Mouse (Mus musculus): ENCODE measurements around the gene Mapk10.

Mapk10 gene

DNA sequence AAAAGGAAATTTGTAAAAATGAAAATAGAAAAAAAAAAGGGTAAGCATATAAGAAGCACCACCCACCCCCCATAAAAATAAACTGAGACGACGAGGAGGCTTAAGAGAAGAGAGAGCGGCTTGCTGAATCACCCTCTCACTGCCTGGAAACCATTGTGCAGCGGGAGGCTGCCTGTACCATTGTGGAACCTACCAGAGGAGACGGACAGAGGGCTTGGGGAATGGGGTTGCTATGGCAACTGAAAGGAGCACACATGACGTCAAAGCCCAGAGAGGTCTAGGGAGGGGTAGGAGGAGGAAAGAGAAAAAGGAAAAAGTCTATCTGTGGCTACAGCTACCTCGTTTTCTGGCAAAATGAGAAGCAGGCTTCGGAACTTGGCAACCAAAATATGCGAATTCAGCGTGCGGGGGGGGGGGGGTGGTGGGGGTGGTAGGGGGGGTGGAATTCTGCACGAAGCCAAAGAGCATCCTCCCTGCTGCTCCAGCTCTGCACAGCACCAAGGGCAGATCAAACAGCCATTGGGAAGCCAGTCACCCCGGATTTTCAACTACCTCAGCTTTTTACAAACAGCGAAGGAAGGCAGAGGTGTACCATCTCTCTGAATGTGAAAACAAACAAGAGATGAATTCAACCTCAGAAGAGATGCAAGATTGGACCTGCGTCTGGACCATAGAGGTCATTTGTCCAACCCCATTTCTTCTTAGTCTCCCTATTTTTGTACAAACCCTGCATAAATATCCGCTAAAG lies at the start of gene Mapk10:
Mapk10 (minus strand) TSS at position 234 of the 748 bp plus-strand sequence.
- peak; percentile 7 for DNase-seq (ENCODE audit: low spot score)

- DNase-seq (ENCODE audit: low spot score) = no peak
Measured at GRCm38 (mm10) chr5:103256144-103256543, 45.0 kb upstream of the Mapk10 start.

GRCm38 (mm10) chr5:103242430-103242829 lies 31.3 kb upstream of the Mapk10 start:
- no peak for DNase-seq (ENCODE audit: low spot score)

DNA sequence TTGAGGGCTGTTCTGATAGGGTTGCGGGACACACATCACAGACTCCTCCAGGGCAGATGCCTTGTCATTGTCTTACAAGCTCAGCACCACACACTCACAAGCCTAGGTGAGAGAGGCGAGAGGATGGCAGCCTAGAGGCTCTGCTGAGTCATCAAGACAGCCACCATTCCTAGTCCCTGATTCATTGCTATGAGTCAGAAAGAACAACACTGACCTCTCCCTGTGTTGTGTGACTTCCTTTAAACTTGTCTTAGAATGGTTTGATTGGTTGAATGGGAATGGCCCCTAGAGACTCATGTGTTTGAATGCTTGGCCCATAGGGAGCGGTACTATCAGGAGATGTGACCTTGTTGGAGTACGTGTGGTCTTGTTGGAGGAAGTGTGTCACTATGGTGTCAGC lies 20.7 kb upstream of the Mapk10 start:
- no peak for DNase-seq (ENCODE audit: low spot score)

- DNase-seq (ENCODE audit: low spot score) = no peak
Measured at GRCm38 (mm10) chr5:103230334-103230733, 19.2 kb upstream of the Mapk10 start.

GRCm38 (mm10) chr5:103229321-103229720 lies 18.2 kb upstream of the Mapk10 start:
- no peak for DNase-seq (ENCODE audit: low spot score)

DNA sequence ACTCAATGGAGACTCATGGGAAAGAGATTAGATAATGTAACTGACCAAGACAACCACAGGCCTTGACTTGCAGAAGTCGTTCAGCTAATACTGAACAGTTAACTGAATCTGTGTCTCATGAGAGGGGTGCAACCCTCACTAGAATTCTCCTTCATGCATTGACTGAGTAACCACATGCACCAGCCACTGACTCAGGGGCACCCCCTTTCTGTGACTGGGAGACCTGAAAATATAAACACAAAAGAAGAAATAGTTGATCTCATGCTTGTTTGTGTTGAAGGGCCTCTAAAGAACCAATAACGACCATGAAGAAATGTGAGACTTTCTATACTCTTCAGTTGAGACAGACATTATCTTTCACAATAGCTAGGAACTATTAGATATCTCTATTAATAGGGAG lies 10.9 kb upstream of the Mapk10 start:
- DNase-seq (ENCODE audit: low spot score) = no peak

GRCm38 (mm10) chr5:103210644-103211043 lies 490 bp downstream of the Mapk10 start:
- DNase-seq (ENCODE audit: low spot score) = no peak

DNA sequence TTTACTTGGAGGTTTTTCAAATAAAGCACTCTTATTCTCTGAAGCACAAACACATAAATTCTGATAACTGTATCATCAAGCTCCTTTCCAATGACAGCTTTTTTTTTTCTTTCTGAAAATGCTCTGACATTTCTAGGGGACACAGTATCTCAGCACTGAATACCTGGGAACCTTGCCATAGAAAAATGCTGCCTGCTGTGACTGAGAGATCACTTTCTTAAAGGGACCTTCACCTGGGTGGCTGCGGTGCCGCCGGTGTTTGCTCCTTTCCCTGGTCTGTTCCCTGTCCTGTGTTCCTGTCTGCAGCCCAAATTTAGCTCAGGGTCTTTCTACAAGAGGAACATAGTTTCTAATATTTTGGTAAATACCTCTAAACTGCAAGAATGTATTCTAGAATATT lies 1.1 kb downstream of the Mapk10 start:
- DNase-seq (ENCODE audit: low spot score) = no peak

GRCm38 (mm10) chr5:103209486-103209885 lies 1.6 kb downstream of the Mapk10 start:
- DNase-seq (ENCODE audit: low spot score) = no peak

GRCm38 (mm10) chr5:103208869-103209268 lies 2.3 kb downstream of the Mapk10 start:
- no peak for DNase-seq (ENCODE audit: low spot score)

GRCm38 (mm10) chr5:103208021-103208511 lies 3.1 kb downstream of the Mapk10 start:
- no peak for DNase-seq (ENCODE audit: low spot score)

DNA sequence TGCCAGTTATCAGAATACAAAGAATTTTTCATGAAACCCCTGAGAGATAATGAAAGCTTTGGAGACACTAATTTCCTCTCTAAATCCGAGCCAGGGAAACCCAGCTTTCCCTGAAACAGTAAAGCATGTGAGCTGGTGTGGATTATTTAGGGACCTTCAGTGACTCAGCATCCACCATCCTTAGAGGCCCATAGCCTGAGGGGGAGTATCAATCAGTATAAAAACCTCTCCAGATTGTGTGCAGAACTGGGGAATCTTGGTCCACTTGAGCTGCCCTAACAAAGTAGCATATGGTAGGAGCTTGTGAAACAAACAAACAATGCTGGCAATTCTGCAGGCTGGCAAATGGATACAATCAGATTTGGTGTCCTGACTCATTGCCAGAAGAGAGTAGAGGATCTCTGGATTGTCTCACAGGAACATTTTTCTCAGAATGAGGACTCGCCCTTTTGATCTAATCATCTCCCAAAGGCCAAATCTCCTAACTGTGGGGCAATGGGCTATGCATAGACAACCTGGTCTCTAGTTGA lies 13.3 kb downstream of the Mapk10 start:
- no peak for DNase-seq (ENCODE audit: low spot score)

GRCm38 (mm10) chr5:103194549-103194948 lies 16.6 kb downstream of the Mapk10 start:
- DNase-seq (ENCODE audit: low spot score) = no peak

DNA sequence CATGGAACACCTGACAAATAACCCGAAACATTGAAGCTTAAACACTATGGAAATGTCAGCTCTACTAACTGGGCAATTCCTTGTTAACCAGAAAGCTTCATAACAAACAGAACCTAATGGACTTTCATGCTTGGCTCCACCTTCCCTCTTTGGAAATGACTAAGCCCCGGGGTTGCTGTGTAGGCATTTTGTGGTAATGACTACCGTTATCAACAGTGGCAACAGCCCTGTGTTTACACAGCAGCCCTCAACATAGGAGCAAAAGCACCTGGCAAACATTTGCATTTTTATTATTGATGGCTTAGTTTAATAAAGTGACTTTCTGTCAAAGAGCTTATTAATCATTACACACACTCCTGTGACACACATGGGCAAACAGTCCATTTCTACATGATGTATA lies 17.4 kb downstream of the Mapk10 start:
- no peak for DNase-seq (ENCODE audit: low spot score)

DNA sequence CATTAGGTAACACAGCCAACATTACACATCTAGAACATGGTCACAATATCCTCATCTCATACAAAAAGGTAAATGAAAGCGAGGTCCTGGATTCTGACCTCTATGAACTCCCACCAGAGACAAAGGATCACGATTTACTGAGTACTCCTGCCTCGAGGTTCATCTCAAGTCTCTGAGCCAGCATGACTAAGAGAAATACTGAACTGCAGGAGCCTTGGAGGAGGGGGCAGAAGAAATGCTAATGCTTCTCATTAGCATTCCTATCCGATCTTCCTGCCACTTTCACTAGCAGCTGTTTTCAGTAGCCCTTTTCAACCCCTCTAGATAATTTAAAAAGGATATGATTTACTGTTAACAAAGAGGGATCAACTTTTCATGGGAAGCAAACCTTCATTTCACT lies 19.6 kb downstream of the Mapk10 start:
- DNase-seq (ENCODE audit: low spot score) = no peak

DNA sequence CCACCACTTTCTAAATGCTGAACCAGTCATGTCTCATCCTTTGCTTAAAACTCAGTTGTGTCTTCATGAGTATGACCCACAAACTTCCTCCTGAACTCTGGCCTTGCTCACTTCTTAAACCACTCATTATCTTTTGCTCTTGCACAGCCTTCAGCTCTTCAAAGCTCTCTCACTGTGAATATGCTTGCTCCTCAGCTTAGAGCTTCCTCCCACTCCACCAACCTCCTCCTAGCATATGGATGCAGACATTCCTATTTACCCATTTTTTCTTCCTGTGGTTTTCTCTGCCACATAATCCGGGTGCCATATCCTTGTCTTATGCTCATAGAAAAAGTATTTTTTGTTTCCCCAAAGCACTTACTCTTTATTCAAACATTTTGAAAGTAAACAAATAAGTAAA lies 26.9 kb downstream of the Mapk10 start:
- no peak for DNase-seq (ENCODE audit: low spot score)

DNA sequence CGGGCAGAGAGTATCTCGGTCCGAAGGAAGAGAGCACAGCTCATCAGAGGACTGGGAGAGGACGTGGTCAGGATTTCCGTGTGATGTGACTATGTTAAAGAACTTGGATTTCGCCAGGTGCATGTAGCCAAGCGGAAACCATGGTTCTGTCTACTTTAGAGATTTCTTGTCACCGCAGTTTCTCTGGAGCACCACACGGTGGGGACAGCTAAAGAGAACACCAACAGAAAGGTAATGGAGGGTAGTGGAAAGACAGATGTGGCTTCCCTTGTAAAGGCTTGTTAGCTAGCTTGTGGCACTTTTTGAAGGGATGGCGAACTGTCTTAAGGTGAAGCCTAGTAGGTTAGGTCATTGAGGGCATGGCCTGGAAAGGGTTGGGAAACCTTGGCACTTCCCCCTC lies 29.5 kb downstream of the Mapk10 start:
- DNase-seq (ENCODE audit: low spot score) = no peak

- DNase-seq (ENCODE audit: low spot score) = no peak
Measured at GRCm38 (mm10) chr5:103177010-103177409, 34.1 kb downstream of the Mapk10 start.

DNA sequence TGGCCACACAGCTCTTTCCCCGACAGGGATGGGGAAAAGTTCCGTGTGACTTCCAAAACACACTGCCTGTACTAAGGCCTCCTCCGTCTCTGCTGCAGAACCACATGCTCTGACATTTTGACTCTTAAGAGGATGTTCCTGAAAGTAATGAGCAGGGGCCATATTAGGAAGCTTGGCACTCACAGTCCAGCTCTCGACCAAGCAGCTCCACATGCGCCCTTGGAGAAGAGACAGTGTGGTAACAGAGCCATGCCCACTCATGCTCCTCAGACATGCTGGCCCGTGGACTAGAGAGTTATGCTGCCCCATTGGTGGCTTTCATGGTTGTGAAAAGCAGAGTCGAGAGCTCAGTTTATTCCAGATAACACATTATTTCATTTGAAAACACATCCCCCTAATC lies 35.1 kb downstream of the Mapk10 start:
- no peak for DNase-seq (ENCODE audit: low spot score)

DNA sequence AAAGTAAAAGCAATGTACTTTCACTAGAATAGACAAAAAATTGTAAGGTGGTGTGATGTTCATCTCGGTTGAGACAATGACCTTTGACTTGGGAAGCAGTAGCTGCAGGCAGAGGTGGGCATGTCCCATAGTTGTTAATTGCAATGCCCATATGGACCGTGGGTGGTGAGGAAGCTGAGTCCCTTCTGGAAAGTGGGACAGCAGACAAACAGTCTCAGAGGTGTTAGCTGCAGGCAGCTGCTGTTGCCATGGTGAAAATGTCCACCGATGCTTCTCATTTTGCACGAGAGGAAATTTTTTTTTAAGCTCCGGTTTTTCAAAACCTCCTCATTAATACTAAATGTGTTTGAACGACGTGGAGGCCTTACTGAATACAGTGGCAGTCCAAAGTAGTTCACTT lies 36.5 kb downstream of the Mapk10 start:
- no peak for DNase-seq (ENCODE audit: low spot score)

GRCm38 (mm10) chr5:103171207-103171606 lies 39.9 kb downstream of the Mapk10 start:
- no peak for DNase-seq (ENCODE audit: low spot score)

DNA sequence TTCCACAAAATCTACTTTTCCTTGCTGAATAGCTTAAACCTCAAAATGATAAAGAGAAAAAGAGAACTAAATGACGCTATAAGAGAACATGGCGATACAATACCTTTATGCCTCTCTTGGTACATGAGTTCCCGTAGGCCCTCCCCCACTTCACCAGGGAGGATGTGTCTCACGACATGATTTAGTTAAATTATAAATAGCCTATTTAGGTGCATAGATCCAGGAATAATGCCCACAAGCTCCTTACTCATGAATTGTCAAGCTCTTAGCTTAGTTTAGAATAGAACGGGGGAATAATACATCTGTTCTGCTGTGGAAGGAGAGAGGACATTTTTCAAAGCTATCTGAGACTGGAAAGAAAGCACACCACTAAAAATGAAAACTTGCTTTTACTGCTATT lies 43.8 kb downstream of the Mapk10 start:
- no peak for DNase-seq (ENCODE audit: low spot score)

GRCm38 (mm10) chr5:103166755-103167154 lies 44.4 kb downstream of the Mapk10 start:
- no peak for DNase-seq (ENCODE audit: low spot score)

Data from yolk sac, embryonic 10.5 days (tissue).